Mouse (Mus musculus) B cell, adult 67 days (primary cell): ENCODE results near the gene Syt7. TPM values are rescaled to one million over a fixed set of nuclear protein-coding genes. Genes with fewer than 3 reads are reported as not detected.

Experiments
- total RNA-seq, 2 experiments: library from RNA; stranded (reverse); gene quantifications; 4 replicates each; pipeline ENCODE4 v1.2.4; 2023

Syt7 gene
- not detected for total RNA-seq

DNA sequence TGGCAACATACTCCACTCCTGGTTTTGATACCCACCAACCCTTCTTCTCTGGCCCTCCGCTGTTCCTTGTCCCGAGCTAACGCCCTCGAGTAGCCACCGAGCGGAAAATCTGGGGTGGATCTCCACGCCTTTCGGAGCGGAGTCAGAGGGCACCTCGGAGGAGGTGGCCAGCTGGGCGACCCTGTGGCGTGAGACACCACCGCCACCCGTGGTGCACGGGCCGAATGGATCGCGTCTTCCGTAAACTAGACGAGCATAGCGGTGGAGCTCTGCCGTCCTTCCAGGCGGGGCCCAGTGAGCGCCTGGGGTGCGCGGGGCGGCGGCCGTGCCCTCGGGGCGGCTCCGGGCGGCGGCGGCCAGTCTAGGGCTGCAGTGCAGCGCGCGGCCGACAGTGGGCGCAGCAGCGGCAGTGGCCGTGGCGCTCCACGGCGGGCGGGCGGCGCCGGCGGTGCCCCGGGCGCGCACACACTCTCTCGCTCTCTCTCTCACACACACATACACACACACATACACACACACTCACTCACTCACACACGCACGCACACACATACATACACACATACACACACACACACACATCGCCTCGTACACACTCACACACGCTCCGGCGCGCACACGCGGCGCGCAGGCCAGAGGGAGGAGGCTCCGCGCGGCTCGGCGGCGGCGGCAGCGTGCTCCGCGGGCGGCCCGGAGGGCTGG is at the start of gene Syt7:
Gene Syt7 (plus strand): TSS at position 476 of the 699 bp plus-strand sequence.

GRCm38 (mm10) chr19:10456752-10457483 is 68.0 kb downstream of the Syt7 start, which contains the start of gene Lrrc10b:
TSS of gene Lrrc10b (minus strand) at chr19:10457473.

DNA sequence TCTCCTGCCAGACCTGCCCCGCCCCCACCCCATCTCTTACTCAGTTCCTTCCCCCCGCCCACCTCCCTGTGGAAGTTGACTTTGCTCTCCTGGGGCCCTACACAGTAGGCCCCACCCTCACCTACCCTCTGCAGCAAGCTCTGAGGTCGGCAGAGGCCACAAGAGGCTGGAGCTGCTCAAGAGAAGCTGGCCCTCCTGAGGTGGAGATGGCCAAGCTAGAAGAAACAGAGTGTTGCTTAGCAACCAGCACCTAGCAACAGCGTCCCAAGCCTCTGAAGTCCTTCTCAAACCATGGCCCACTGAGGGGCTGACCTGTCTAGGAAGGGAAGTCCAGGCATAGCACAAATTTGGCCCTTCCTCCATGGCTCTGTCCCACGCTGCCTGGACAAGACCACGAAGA is 93.8 kb downstream of the Syt7 start, which contains the start of gene Ppp1r32:
Gene Ppp1r32 (minus strand): TSS at position 226 of the 400 bp plus-strand sequence.

Other genes starting within 250 kb of the Syt7 start
- gene Fads1, start 206.2 kb upstream of the Syt7 start, total RNA-seq: 1 to 10 TPM; 3.8 to 5.5 TPM
- 100 to 1,000 TPM; 106 TPM for gene Tmem258, start 185.1 kb upstream of the Syt7 start, total RNA-seq
- 10 to 100 TPM; 23.9 to 27.2 TPM for gene Fen1, start 184.9 kb upstream of the Syt7 start, total RNA-seq
- not detected for gene Myrf, start 148.3 kb upstream of the Syt7 start, total RNA-seq
- not detected for gene Dagla, start 84.2 kb upstream of the Syt7 start, total RNA-seq
- gene Lrrc10b, start 68.4 kb downstream of the Syt7 start, total RNA-seq: under 1 TPM; 0.41 to 0.77 TPM
- 1 to 10 TPM; 2.7 to 4.8 TPM for gene Ppp1r32, start 93.8 kb downstream of the Syt7 start, total RNA-seq
- 100 to 1,000 TPM; 170 to 172 TPM for gene Cpsf7, start 136.2 kb downstream of the Syt7 start, total RNA-seq
- 10 to 100 TPM; 72.5 to 75.8 TPM for gene Sdhaf2, start 137.1 kb downstream of the Syt7 start, total RNA-seq
- gene Tmem216, start 167.1 kb downstream of the Syt7 start, total RNA-seq: 10 to 100 TPM in 1 of 2 experiments, 1 to 10 TPM in 1; 9.9 to 10.0 TPM
- 100 to 1,000 TPM; 218 to 256 TPM for gene Cyb561a3, start 188.1 kb downstream of the Syt7 start, total RNA-seq
- gene Tmem138, start 188.3 kb downstream of the Syt7 start, total RNA-seq: 10 to 100 TPM in 1 of 2 experiments, 1 to 10 TPM in 1; 9.7 to 11.2 TPM
- gene Ddb1, start 216.2 kb downstream of the Syt7 start, total RNA-seq: 100 to 1,000 TPM; 193 to 207 TPM
- gene Tkfc, start 216.6 kb downstream of the Syt7 start, total RNA-seq: 1 to 10 TPM; 4.3 to 4.4 TPM
- 1 to 10 TPM; 1.2 to 1.7 TPM for gene Vwce, start 245.1 kb downstream of the Syt7 start, total RNA-seq